Mouse (Mus musculus) colon, adult 2 months (tissue): ENCODE measurements around the gene Ddx58. TPM values are rescaled to one million over a fixed set of nuclear protein-coding genes. Genes with fewer than 3 reads are reported as not detected.

Experiments
- polyA plus RNA-seq: library from polyadenylated mRNA; depleted of rRNA; stranded (reverse); fragments of >200 nt; gene quantifications from 2 replicates; pipeline ENCODE4 v1.2.3, GENCODE M21; 2012; rRNA removed

The Ddx58 gene
- polyA plus RNA-seq: 5.1 and 5.2 TPM in 2 replicates

GRCm38 (mm10) chr4:40239409-40240271, at the start of gene Ddx58:
TSS of gene Ddx58 (minus strand) at chr4:40239828.

GRCm38 (mm10) chr4:40279276-40279900, 39.8 kb upstream of the Ddx58 start, which contains the start of gene Ndufb6:
TSS of gene Ndufb6 (minus strand) at chr4:40279421.

GRCm38 (mm10) chr4:40269430-40270032, 29.9 kb upstream of the Ddx58 start, which contains the start of the genes Smim27 and Topors:
TSS of gene Smim27 (plus strand) at chr4:40269579.
TSS of gene Topors (minus strand) at chr4:40269850.

Other genes with a start within 250 kb of the Ddx58 start
- gene Aco1, start 96.7 kb downstream of the Ddx58 start, polyA plus RNA-seq: 27.8 and 30.9 TPM in 2 replicates
- 13.2 and 23.7 TPM in 2 replicates for gene Smim27, start 29.8 kb upstream of the Ddx58 start, polyA plus RNA-seq
- gene Topors, start 30.0 kb upstream of the Ddx58 start, polyA plus RNA-seq: 2.4 and 3.2 TPM in 2 replicates
- 93.9 and 131 TPM in 2 replicates for gene Ndufb6, start 39.6 kb upstream of the Ddx58 start, polyA plus RNA-seq
- 0.05 TPM in 2 replicates for gene Tmem215, start 232.4 kb upstream of the Ddx58 start, polyA plus RNA-seq